Mouse (Mus musculus): Measurements from ENCODE around the gene Syt14.
A peak's percentile ranks its signal among the peaks of the same experiment; 100 is the strongest.

The Syt14 gene

DNA sequence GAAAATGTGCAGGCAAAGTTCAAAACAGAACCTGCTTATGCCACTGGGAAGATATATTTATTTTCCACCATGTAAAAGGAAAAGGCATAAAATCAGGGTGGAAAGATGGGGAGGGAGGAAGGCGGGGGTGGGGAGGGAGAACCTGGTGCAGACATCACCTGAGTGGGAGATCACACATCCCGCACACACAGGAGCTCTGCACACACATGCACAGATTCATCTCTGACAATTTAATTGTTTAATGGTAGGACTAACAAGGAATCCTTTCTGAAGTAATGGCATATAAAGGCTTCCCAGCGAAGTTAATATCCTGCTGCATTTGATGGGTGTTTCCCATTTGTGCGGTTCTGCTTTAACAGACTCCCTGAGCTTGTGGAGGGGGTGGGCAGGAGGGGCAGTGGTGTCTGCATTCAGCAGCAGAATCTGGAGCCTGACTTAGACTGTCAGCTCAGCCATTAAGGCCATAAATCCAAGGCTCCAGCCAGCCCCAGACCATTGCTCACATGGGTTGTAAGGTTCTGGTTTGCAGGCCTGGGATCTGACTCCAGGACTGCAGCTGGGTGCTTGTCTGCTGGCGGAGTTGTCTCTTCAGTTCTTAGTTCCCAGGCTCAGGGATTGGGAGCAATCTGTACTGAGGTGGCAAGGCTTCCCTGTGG lies 174.1 kb downstream of the Syt14 start:
- no peak for DNase-seq (ENCODE audit: low spot score in 2 of 2)

DNA sequence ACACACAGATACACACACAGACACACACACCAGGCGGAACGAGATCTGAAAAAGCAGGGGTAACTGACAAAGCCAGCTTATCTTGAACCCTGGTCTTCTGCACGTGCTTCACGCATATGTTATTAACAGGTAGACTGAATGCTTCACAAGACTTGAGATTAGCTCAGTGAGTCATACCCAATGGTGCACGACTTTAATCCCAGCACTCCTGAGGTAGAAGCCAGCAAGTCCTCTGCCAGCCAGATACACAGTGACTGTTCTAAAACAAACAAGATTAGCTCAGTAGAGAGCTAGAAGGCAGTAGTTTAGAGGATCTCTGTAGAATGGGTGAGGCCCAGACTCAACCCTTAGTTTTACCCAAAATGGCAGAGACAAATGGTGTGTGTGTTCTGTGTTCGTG lies 175.3 kb downstream of the Syt14 start:
- DNase-seq (ENCODE audit: low spot score in 2 of 2) = no peak

DNA sequence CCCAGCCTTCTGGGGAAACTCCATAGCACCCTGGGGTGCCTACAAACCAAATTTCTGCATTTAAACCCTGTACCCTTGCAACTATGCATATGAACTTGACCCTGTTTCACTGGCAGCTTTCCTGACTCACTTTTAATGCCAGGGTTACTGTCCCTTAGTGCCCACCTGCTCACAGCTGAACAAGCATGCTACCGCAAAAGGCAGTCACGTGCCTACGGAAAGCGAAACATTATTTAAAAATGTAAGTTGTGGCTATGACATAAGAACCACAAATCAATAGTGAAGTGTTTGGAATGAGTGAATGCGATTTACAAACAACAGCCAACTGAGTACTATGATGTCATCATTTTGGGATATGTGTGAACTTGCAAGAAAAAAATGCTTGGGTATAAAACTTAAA lies 178.0 kb downstream of the Syt14 start:
- DNase-seq (ENCODE audit: low spot score in 2 of 2) = no peak

DNA sequence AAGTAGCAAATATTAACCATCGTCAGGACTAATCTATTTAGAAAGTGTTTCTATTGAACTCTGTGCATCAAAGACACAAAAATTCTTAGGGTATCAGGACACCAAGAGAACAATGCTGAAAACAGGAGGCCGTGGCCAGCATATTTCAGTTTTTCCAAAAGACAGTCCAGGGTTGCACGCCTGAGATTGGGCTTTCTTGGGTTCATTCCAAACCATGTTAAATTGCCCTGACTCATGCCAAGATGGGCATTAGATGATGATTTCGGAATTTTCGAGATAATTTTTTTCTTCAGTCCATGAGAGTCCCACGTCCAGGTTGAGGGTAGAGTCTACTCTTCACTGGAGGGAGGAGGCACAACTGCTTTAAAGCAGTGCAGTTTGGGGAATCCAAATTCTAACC lies 178.6 kb downstream of the Syt14 start:
- DNase-seq (ENCODE audit: low spot score in 2 of 2) = no peak

- DNase-seq (ENCODE audit: low spot score in 2 of 2) = no peak
Observed at GRCm38 (mm10) chr1:192856411-192856810, 179.2 kb downstream of the Syt14 start.

DNA sequence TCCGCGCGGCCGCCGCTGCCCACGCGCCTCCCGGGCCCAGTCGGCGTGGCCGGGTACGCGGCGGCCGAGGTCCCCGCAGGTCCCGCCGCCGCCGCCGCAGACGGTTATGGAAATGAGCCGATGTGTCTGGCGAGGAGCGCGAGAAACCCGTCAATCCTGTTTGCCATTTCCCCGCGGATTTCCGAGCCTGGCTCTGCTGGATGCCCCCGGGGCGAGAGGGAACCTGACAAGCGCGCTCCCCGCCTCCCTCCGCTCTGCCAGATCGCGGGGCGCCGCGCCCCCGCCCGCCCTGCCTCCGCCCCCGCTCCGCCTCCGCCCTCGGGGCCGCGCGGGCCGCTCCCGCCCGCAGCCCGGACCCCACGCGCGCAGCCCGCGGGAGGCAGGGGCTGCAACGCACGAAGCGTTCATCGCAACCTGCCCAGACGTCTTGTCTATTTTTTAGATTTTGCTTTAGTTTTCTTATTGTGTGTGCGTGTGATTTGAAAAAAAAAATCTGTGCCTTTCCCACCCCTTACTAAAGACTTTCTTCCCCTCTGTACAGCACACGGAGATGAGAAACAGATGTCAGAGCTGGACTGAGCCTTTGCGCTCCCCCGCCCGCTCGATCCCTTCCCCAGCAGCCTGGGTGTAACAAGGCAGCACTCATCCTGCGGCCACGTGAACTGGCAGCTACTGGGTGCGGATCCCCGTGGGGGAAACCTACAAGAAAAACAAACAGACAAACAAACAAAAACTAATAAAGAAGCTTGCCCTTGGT lies 179.9 kb downstream of the Syt14 start, which contains the start of gene Sertad4:
Sertad4 (minus strand) TSS at position 283 of the 757 bp plus-strand sequence.
- DNase-seq (ENCODE audit: low spot score in 2 of 2) = peak in 1 of 2 experiments; percentile 29

DNA sequence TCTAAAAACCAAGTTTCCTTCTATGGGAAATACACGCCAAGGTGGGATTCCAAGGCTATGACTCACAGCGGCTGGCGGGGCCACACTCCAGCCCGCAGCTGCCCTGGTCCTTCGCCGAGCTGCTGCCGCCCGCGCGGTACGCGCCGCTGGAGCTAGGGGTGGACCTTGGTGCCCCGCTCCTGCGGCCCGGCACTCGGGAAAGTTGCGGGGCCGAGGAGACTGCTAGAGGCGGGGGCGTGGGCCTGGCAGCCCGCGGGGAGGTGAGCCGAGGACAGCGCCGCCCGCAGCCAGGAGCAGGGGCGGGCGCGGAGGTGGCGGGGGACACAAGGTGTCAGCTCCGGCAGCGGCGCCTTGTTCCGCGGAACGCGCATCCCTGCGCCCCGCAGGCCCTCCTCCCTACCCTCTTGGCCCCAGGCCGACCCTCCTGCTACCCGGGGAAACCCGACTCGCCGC lies 180.7 kb downstream of the Syt14 start:
- no peak for DNase-seq (ENCODE audit: low spot score in 2 of 2)

DNA sequence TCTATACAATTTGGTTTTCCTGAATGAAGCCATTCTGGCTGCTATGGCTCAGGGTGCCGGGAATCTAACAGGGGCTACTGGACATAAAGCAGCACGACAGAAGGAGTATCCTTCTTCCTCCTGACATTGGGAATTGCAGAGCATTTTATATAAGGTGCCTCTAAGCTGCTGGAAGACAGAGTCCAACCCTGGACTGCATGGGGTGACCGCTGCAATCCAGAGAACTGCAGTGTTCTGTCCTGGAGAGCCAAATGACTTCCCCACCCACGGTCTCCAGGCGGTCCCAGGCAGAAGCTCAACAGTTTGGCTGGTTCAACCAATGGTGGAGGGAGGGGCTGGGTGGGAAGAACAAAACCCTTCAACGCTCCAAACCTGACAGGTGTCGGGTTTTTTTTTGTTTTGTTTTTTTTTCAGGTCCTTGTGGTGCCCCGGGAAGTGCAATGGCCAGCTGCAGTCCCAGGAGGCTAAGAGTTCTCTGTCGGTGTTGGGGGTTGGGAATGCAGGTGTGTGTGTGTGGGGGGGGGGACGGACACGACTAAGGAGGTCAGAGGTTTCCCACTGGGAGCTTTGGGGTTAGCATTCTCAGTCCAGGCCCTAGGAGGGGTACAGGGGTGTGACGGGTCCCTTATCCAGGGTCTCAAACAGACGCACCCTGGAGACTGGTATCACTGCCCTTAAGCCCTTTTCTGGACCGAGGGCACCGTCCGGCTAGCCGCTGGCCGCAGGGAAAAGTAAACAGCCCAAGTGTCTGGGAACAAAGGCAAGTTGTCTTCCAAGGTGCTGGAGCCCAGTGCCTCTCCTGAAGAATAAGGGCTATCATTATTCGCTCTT lies 181.4 kb downstream of the Syt14 start:
- DNase-seq (ENCODE audit: low spot score in 2 of 2) = no peak

DNA sequence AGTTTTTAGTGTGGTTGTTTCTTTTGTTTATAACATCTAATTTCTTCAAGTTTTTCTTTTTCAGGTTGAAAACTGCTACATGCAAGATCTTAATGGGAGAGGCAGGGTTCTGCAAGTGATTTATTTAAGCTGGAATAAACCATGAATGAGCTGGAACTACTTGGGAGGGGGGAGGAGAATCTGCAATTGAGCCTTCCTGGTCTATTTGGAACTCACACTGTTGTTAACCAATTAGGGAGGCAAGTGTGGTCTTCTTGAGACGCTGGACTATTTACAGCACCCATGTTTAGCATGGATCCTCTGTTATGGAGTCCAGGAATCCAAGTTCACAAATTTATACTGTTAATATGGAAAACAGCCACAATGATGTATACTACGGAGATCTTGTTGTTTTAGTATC lies 182.1 kb downstream of the Syt14 start:
- DNase-seq (ENCODE audit: low spot score in 2 of 2) = no peak

DNA sequence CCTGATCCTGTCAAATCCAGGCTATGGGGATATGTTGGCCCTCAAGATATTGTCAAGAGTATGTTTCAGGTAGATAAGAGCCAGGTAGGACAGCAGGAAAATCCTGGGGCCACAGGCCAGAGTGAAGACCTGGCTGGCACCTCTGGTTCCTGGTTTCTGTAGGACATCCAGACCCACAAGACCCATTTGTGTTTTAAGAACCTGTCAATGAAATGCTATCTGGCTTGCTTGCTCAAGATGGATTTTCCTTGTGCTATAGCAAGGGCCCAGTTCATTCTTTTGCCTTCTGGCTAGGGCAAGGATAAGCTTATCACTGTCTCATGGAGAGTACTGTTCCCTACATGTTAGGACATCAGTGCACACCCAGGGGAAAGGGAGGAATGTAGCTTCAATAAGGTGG lies 183.5 kb downstream of the Syt14 start:
- no peak for DNase-seq (ENCODE audit: low spot score in 2 of 2)

- DNase-seq (ENCODE audit: low spot score in 2 of 2) = no peak
Observed at GRCm38 (mm10) chr1:192851640-192852039, 183.9 kb downstream of the Syt14 start.

DNA sequence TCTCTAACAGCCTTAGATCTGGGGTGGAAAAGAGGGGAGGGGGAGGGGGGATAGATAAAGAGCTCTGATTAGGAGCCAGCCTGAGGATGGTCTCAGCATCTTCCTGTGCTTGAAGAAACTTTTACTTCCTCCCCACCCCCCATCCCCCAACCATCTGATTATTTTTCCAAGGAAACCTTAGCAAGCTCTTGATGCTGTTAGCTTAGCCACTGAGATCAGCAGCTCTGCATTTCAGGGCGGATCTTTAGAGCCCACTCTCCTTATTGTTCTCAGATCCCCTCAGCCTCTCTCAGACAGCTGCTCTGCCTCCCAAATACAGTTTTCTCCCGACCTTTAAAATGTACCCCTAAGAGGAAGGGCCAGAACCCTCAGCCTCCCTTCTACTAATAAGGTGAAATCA lies 184.4 kb downstream of the Syt14 start:
- DNase-seq (ENCODE audit: low spot score in 2 of 2) = no peak

DNA sequence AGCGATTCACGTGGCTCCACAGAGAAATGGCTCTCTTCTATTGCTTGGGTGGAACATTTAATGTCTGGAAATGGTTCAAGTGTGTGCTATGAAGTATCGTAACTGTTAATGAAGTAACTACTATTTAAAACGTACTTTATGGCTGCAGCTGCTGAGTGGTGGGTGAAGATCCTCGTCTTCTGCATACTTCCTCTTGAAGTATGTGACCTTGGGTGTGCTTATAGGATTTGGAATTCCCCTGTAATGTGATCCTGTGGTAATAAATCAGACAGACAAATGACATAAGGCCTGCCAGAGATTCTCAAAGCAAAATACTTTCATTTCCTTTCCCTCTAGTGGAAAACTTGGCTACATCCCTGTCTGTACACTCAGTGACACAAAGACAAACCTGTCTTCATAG lies 186.0 kb downstream of the Syt14 start:
- no peak for DNase-seq (ENCODE audit: low spot score in 2 of 2)

- no peak for DNase-seq (ENCODE audit: low spot score in 2 of 2)
Observed at GRCm38 (mm10) chr1:192847254-192847653, 188.3 kb downstream of the Syt14 start.
